Mouse (Mus musculus): Measurements from ENCODE around the gene Rgs7. TPM values are rescaled to one million over a fixed set of nuclear protein-coding genes. Genes with fewer than 3 reads are reported as not detected.
A peak's percentile ranks its signal among the peaks of the same experiment; 100 is the strongest.

Gene Rgs7
- polyA plus RNA-seq, 1 experiment from 2014 or later: 58.2 TPM

GRCm38 (mm10) chr1:175442939-175443338, 49.4 kb downstream of the Rgs7 start:
- no peak overlapping the region for H3K4me3 ChIP-seq (ENCODE audit: low read depth, low read length)
- H3K4me2 ChIP-seq (ENCODE audit: low read depth, low read length): no peak overlapping the region
- no peaks in the 10 kb centered on the region for H3K27me3 ChIP-seq (ENCODE audit: control insufficient read depth, insufficient read depth, low read length)
- 97% methylated on average over 1 of the region's 1 CpGs for WGBS
- no peaks in the 10 kb centered on the region for H3K36me3 ChIP-seq (ENCODE audit: control insufficient read depth, insufficient read depth, low read length)
- no peaks in the 10 kb centered on the region for H3K9me3 ChIP-seq (ENCODE audit: control insufficient read depth, low read length)
- no peak overlapping the region for H3K27ac ChIP-seq (ENCODE audit: low read depth, low read length)
- no peak overlapping the region for H3K9ac ChIP-seq (replicated peaks; ENCODE audit: low read depth, low read length)
- peak; percentile 25; the same call in 1 of the 2 replicates for ATAC-seq (ENCODE audit: low read depth)
- H3K4me1 ChIP-seq (ENCODE audit: control insufficient read depth, insufficient read depth, low read length): no peaks in the 10 kb centered on the region

- Histone ChIP-seq H3K27me3 (ENCODE audit: control insufficient read depth, insufficient read depth, low read length) (no peaks in the 10 kb centered on the region), H3K36me3 (ENCODE audit: control insufficient read depth, insufficient read depth, low read length) (no peaks in the 10 kb centered on the region), H3K4me1 (ENCODE audit: control insufficient read depth, insufficient read depth, low read length) (no peaks in the 10 kb centered on the region), H3K4me3 (ENCODE audit: low read depth, low read length) (no peak overlapping the region), H3K9ac (replicated peaks; ENCODE audit: low read depth, low read length) (no peak overlapping the region), H3K9me3 (ENCODE audit: control insufficient read depth, low read length) (no peaks in the 10 kb centered on the region), H3K4me2 (ENCODE audit: low read depth, low read length) (no peak overlapping the region), H3K27ac (ENCODE audit: low read depth, low read length) (no peak overlapping the region)
- ATAC-seq (ENCODE audit: low read depth): no peak
- 84% methylated on average over 6 of the region's 6 CpGs for WGBS
These were observed 50.3 kb downstream of the Rgs7 start for GRCm38 (mm10) chr1:175442025-175442424.

GRCm38 (mm10) chr1:175433622-175434204, 58.6 kb downstream of the Rgs7 start:
- Histone ChIP-seq H3K4me2 (ENCODE audit: low read depth, low read length) (no peak overlapping the region), H3K4me1 (ENCODE audit: control insufficient read depth, insufficient read depth, low read length) (0 out of 2 replicates have a peak, but pooled peaks cover 3% of the 10 kb centered on the region), H3K27ac (ENCODE audit: low read depth, low read length) (no peak overlapping the region), H3K4me3 (ENCODE audit: low read depth, low read length) (no peak overlapping the region), H3K9me3 (ENCODE audit: control insufficient read depth, low read length) (no peaks in the 10 kb centered on the region), H3K36me3 (ENCODE audit: control insufficient read depth, insufficient read depth, low read length) (no peaks in the 10 kb centered on the region), H3K9ac (replicated peaks; ENCODE audit: low read depth, low read length) (no peak overlapping the region), H3K27me3 (ENCODE audit: control insufficient read depth, insufficient read depth, low read length) (no peaks in the 10 kb centered on the region)
- 66% methylated on average over 14 of the region's 14 CpGs for WGBS
- ATAC-seq (ENCODE audit: low read depth): no peak

GRCm38 (mm10) chr1:175433128-175433527, 59.2 kb downstream of the Rgs7 start:
- WGBS: 79% methylated on average over 6 of the region's 6 CpGs
- 0 out of 2 replicates have a peak, but pooled peaks have one; percentile 33 for ATAC-seq (ENCODE audit: low read depth)
- no peak overlapping the region for H3K27ac ChIP-seq (ENCODE audit: low read depth, low read length)
- H3K9me3 ChIP-seq (ENCODE audit: control insufficient read depth, low read length): no peaks in the 10 kb centered on the region
- no peaks in the 10 kb centered on the region for H3K36me3 ChIP-seq (ENCODE audit: control insufficient read depth, insufficient read depth, low read length)
- no peak overlapping the region for H3K9ac ChIP-seq (replicated peaks; ENCODE audit: low read depth, low read length)
- no peak overlapping the region for H3K4me2 ChIP-seq (ENCODE audit: low read depth, low read length)
- H3K4me3 ChIP-seq (ENCODE audit: low read depth, low read length): no peak overlapping the region
- no peaks in the 10 kb centered on the region for H3K27me3 ChIP-seq (ENCODE audit: control insufficient read depth, insufficient read depth, low read length)
- H3K4me1 ChIP-seq (ENCODE audit: control insufficient read depth, insufficient read depth, low read length): 0 out of 2 replicates have a peak, but pooled peaks cover 3% of the 10 kb centered on the region

GRCm38 (mm10) chr1:175431356-175432053, 60.8 kb downstream of the Rgs7 start:
- H3K27ac ChIP-seq (ENCODE audit: low read depth, low read length): no peak overlapping the region
- 44% methylated on average over 4 of the region's 4 CpGs for WGBS
- 0 out of 2 replicates have a peak, but pooled peaks cover 3% of the 10 kb centered on the region for H3K4me1 ChIP-seq (ENCODE audit: control insufficient read depth, insufficient read depth, low read length)
- H3K9ac ChIP-seq (replicated peaks; ENCODE audit: low read depth, low read length): no peak overlapping the region
- no peaks in the 10 kb centered on the region for H3K9me3 ChIP-seq (ENCODE audit: control insufficient read depth, low read length)
- H3K4me3 ChIP-seq (ENCODE audit: low read depth, low read length): no peak overlapping the region
- H3K4me2 ChIP-seq (ENCODE audit: low read depth, low read length): no peak overlapping the region
- H3K36me3 ChIP-seq (ENCODE audit: control insufficient read depth, insufficient read depth, low read length): no peaks in the 10 kb centered on the region
- ATAC-seq (ENCODE audit: low read depth): no peak; the same call in 1 of the 2 replicates
- H3K27me3 ChIP-seq (ENCODE audit: control insufficient read depth, insufficient read depth, low read length): no peaks in the 10 kb centered on the region

- 0 out of 2 replicates have a peak, but pooled peaks have one; percentile 28 for ATAC-seq (ENCODE audit: low read depth)
- Histone ChIP-seq H3K27me3 (ENCODE audit: control insufficient read depth, insufficient read depth, low read length) (no peaks in the 10 kb centered on the region), H3K9ac (replicated peaks; ENCODE audit: low read depth, low read length) (no peak overlapping the region), H3K36me3 (ENCODE audit: control insufficient read depth, insufficient read depth, low read length) (no peaks in the 10 kb centered on the region), H3K9me3 (ENCODE audit: control insufficient read depth, low read length) (no peaks in the 10 kb centered on the region), H3K27ac (ENCODE audit: low read depth, low read length) (no peak overlapping the region), H3K4me1 (ENCODE audit: control insufficient read depth, insufficient read depth, low read length) (no peaks in the 10 kb centered on the region), H3K4me3 (ENCODE audit: low read depth, low read length) (no peak overlapping the region), H3K4me2 (ENCODE audit: low read depth, low read length) (no peak overlapping the region)
- 84% methylated on average over 2 of the region's 2 CpGs for WGBS
These were observed 65.2 kb downstream of the Rgs7 start for GRCm38 (mm10) chr1:175427112-175427511.

GRCm38 (mm10) chr1:175426393-175426792, 65.9 kb downstream of the Rgs7 start:
- H3K4me3 ChIP-seq (ENCODE audit: low read depth, low read length): no peak overlapping the region
- H3K4me2 ChIP-seq (ENCODE audit: low read depth, low read length): no peak overlapping the region
- WGBS: 42% methylated on average over 4 of the region's 4 CpGs
- no peak overlapping the region for H3K9ac ChIP-seq (replicated peaks; ENCODE audit: low read depth, low read length)
- no peak for ATAC-seq (ENCODE audit: low read depth)
- no peak overlapping the region for H3K27ac ChIP-seq (ENCODE audit: low read depth, low read length)
- H3K4me1 ChIP-seq (ENCODE audit: control insufficient read depth, insufficient read depth, low read length): no peaks in the 10 kb centered on the region
- no peaks in the 10 kb centered on the region for H3K27me3 ChIP-seq (ENCODE audit: control insufficient read depth, insufficient read depth, low read length)
- no peaks in the 10 kb centered on the region for H3K36me3 ChIP-seq (ENCODE audit: control insufficient read depth, insufficient read depth, low read length)
- H3K9me3 ChIP-seq (ENCODE audit: control insufficient read depth, low read length): no peaks in the 10 kb centered on the region

- Histone ChIP-seq H3K4me2 (ENCODE audit: low read depth, low read length) (no peak overlapping the region), H3K27me3 (ENCODE audit: control insufficient read depth, insufficient read depth, low read length) (no peaks in the 10 kb centered on the region), H3K9me3 (ENCODE audit: control insufficient read depth, low read length) (no peaks in the 10 kb centered on the region), H3K4me3 (ENCODE audit: low read depth, low read length) (no peak overlapping the region), H3K4me1 (ENCODE audit: control insufficient read depth, insufficient read depth, low read length) (no peaks in the 10 kb centered on the region), H3K36me3 (ENCODE audit: control insufficient read depth, insufficient read depth, low read length) (no peaks in the 10 kb centered on the region), H3K9ac (replicated peaks; ENCODE audit: low read depth, low read length) (no peak overlapping the region), H3K27ac (ENCODE audit: low read depth, low read length) (no peak overlapping the region)
- 84% methylated on average over 4 of the region's 4 CpGs for WGBS
- no peak for ATAC-seq (ENCODE audit: low read depth)
These were observed 71.4 kb downstream of the Rgs7 start for GRCm38 (mm10) chr1:175420883-175421282.

- H3K9ac ChIP-seq (replicated peaks; ENCODE audit: low read depth, low read length): no peak overlapping the region
- no peaks in the 10 kb centered on the region for H3K9me3 ChIP-seq (ENCODE audit: control insufficient read depth, low read length)
- H3K4me1 ChIP-seq (ENCODE audit: control insufficient read depth, insufficient read depth, low read length): no peaks in the 10 kb centered on the region
- 47% methylated on average over 9 of the region's 9 CpGs for WGBS
- no peak for ATAC-seq (ENCODE audit: low read depth)
- no peak overlapping the region for H3K27ac ChIP-seq (ENCODE audit: low read depth, low read length)
- no peak overlapping the region for H3K4me3 ChIP-seq (ENCODE audit: low read depth, low read length)
- no peaks in the 10 kb centered on the region for H3K36me3 ChIP-seq (ENCODE audit: control insufficient read depth, insufficient read depth, low read length)
- H3K27me3 ChIP-seq (ENCODE audit: control insufficient read depth, insufficient read depth, low read length): no peaks in the 10 kb centered on the region
- H3K4me2 ChIP-seq (ENCODE audit: low read depth, low read length): no peak overlapping the region
These were observed 76.6 kb downstream of the Rgs7 start for GRCm38 (mm10) chr1:175415728-175416127.

Measured in neural tube, embryonic 14.5 days (tissue).